Mouse (Mus musculus): Measurements from ENCODE around the gene Artn. TPM values are rescaled to one million over a fixed set of nuclear protein-coding genes. Genes with fewer than 3 reads are reported as not detected.

The Artn gene
- polyA plus RNA-seq, 1 experiment from 2014 or later, result 3.2 TPM

- Histone ChIP-seq H3K9ac (replicated peaks; ENCODE audit: low read depth) (no peak overlapping the region), H3K4me2 (replicated peaks; ENCODE audit: low read depth, low read length) (peak overlapping the region; percentile 85), H3K27ac (ENCODE audit: low read length) (no peak overlapping the region), H3K36me3 (ENCODE audit: insufficient read depth, low read length) (no peaks in the 10 kb centered on the region), H3K9me3 (ENCODE audit: low read length) (no peaks in the 10 kb centered on the region), H3K27me3 (replicated peaks; ENCODE audit: insufficient read depth, low read length) (peaks cover 29% of the 10 kb centered on the region), H3K4me1 (ENCODE audit: insufficient read depth, low read depth, low read length) (peaks cover 10% of the 10 kb centered on the region; the same call in 1 of the 2 replicates), H3K4me3 (ENCODE audit: low read depth, low read length) (peak overlapping the region; percentile 43)
- peak; percentile 58 for DNase-seq (ENCODE audit: low spot score)
- ATAC-seq, result peak; percentile 49
- 5% methylated on average over 63 of the region's 71 CpGs for WGBS
- no peak for TF ChIP-seq EP300 (IDR thresholded peaks at IDR 0.05)
- TF ChIP-seq CTCF (IDR thresholded peaks at IDR 0.05), result no peak
Measured at GRCm38 (mm10) chr4:117926545-117927482, 2.7 kb downstream of the Artn start.

DNA sequence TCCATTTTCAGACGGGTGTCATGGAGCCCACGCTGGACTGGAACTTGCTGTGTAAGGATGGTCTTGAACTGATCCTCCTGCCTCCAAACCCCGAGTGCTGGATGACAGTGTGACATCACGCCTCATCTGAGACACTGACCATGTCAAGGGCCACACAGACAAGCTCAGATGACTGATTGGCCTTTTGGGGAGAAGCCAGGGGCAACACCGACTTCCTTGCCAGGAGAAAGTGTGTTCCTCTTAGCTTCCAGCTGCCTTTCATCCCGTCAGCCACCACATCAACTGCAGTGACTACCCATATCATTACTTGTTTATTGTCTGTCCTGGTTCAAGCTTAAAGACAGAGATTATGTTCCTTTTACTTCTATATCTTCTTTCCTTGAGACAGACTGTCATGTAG, 4.6 kb downstream of the Artn start:
- WGBS, result 33% methylated on average over 5 of the region's 6 CpGs
- no peak overlapping the region for H3K27ac ChIP-seq (ENCODE audit: low read length)
- no peak overlapping the region for H3K4me2 ChIP-seq (replicated peaks; ENCODE audit: low read depth, low read length)
- TF ChIP-seq CTCF (IDR thresholded peaks at IDR 0.05) (no peak), EP300 (IDR thresholded peaks at IDR 0.05) (no peak)
- H3K4me3 ChIP-seq (ENCODE audit: low read depth, low read length), result no peak overlapping the region
- H3K36me3 ChIP-seq (ENCODE audit: insufficient read depth, low read length), result no peaks in the 10 kb centered on the region
- DNase-seq (ENCODE audit: low spot score), result peak; percentile 74
- ATAC-seq, result peak; percentile 15
- peaks cover 10% of the 10 kb centered on the region; the same call in 1 of the 2 replicates for H3K4me1 ChIP-seq (ENCODE audit: insufficient read depth, low read depth, low read length)
- H3K9me3 ChIP-seq (ENCODE audit: low read length), result no peaks in the 10 kb centered on the region
- no peak overlapping the region for H3K9ac ChIP-seq (replicated peaks; ENCODE audit: low read depth)
- H3K27me3 ChIP-seq (replicated peaks; ENCODE audit: insufficient read depth, low read length), result peaks cover 29% of the 10 kb centered on the region

GRCm38 (mm10) chr4:117923450-117923849, 6.1 kb downstream of the Artn start:
- H3K27me3 ChIP-seq (replicated peaks; ENCODE audit: insufficient read depth, low read length), result peaks cover 29% of the 10 kb centered on the region
- DNase-seq (ENCODE audit: low spot score), result no peak
- H3K9me3 ChIP-seq (ENCODE audit: low read length), result no peaks in the 10 kb centered on the region
- H3K9ac ChIP-seq (replicated peaks; ENCODE audit: low read depth), result no peak overlapping the region
- TF ChIP-seq EP300 (IDR thresholded peaks at IDR 0.05) (no peak), CTCF (IDR thresholded peaks at IDR 0.05) (no peak)
- WGBS, result 21% methylated on average over 2 of the region's 2 CpGs
- peaks cover 6% of the 10 kb centered on the region; the same call in 1 of the 2 replicates for H3K4me1 ChIP-seq (ENCODE audit: insufficient read depth, low read depth, low read length)
- H3K36me3 ChIP-seq (ENCODE audit: insufficient read depth, low read length), result no peaks in the 10 kb centered on the region
- no peak for ATAC-seq
- no peak overlapping the region for H3K4me3 ChIP-seq (ENCODE audit: low read depth, low read length)
- no peak overlapping the region for H3K27ac ChIP-seq (ENCODE audit: low read length)
- H3K4me2 ChIP-seq (replicated peaks; ENCODE audit: low read depth, low read length), result no peak overlapping the region

DNA sequence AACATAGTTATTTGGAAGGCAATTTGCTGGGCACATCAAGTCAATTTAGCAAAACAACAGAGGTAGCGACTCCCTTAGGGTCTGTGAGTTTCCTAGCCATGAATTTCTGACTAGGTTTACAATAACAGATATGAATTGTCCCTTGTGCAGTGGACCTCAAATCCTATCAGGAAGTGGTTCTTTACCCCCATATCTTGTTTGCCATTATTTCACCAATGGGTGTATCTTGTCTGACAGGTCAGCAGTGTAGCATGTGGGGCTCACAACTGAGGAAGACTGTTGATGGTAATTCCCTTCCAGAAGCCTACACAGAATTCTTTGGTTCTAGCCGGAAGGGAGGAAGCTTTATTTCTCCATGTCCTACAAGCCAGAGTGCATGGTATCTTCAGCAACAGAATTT, 8.2 kb downstream of the Artn start:
- DNase-seq (ENCODE audit: low spot score) (no peak), ATAC-seq (no peak)
- Histone ChIP-seq H3K9ac (replicated peaks; ENCODE audit: low read depth) (no peak overlapping the region), H3K4me3 (ENCODE audit: low read depth, low read length) (no peak overlapping the region), H3K4me1 (ENCODE audit: insufficient read depth, low read depth, low read length) (no peaks in the 10 kb centered on the region), H3K36me3 (ENCODE audit: insufficient read depth, low read length) (no peaks in the 10 kb centered on the region), H3K4me2 (replicated peaks; ENCODE audit: low read depth, low read length) (no peak overlapping the region), H3K9me3 (ENCODE audit: low read length) (no peaks in the 10 kb centered on the region), H3K27ac (ENCODE audit: low read length) (no peak overlapping the region), H3K27me3 (replicated peaks; ENCODE audit: insufficient read depth, low read length) (peaks cover 12% of the 10 kb centered on the region; the same call in 1 of the 2 replicates)
- 83% methylated on average over 2 of the region's 2 CpGs for WGBS
- no peak for TF ChIP-seq EP300 (IDR thresholded peaks at IDR 0.05)
- TF ChIP-seq CTCF (IDR thresholded peaks at IDR 0.05), result no peak

- H3K27ac ChIP-seq (ENCODE audit: low read length), result no peak overlapping the region
- WGBS, result 77% methylated on average over 5 of the region's 5 CpGs
- TF ChIP-seq EP300 (IDR thresholded peaks at IDR 0.05) (no peak), CTCF (IDR thresholded peaks at IDR 0.05) (no peak)
Measured at GRCm38 (mm10) chr4:117918762-117919161, 10.8 kb downstream of the Artn start.

DNA sequence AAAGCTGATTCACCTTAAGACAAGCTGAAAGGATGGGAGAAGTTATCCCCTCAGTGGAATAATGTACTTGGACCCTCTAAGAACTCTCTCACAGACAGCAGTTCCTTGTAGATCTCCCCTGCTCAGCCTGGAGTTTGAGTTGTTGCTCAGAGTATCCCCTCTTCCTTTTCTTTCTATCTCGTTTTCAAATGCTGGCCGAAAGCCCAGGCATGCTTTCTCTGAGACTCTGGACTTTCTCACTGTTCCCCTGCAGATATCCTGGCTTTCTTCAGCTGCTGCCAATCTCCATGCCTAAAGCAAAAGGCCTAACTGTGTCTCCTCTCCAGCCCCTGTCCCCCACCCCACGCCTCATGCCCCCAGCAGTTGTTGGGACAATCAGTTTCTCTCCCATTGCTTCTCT, 11.3 kb downstream of the Artn start:
- 46% methylated on average over 3 of the region's 3 CpGs for WGBS
- no peak overlapping the region for H3K4me2 ChIP-seq (replicated peaks; ENCODE audit: low read depth, low read length)
- H3K27ac ChIP-seq (ENCODE audit: low read length), result no peak overlapping the region
- H3K9ac ChIP-seq (replicated peaks; ENCODE audit: low read depth), result no peak overlapping the region
- TF ChIP-seq EP300 (IDR thresholded peaks at IDR 0.05), result no peak
- TF ChIP-seq CTCF (IDR thresholded peaks at IDR 0.05), result no peak
- no peak overlapping the region for H3K4me3 ChIP-seq (ENCODE audit: low read depth, low read length)
- no peak for DNase-seq (ENCODE audit: low spot score)
- no peaks in the 10 kb centered on the region for H3K9me3 ChIP-seq (ENCODE audit: low read length)
- H3K27me3 ChIP-seq (replicated peaks; ENCODE audit: insufficient read depth, low read length), result no peaks in the 10 kb centered on the region
- no peak for ATAC-seq
- H3K4me1 ChIP-seq (ENCODE audit: insufficient read depth, low read depth, low read length), result peaks cover 16% of the 10 kb centered on the region; the same call in 1 of the 2 replicates
- H3K36me3 ChIP-seq (ENCODE audit: insufficient read depth, low read length), result no peaks in the 10 kb centered on the region

More at GRCm38 (mm10) chr4:117918762-117919161, 10.8 kb downstream of the Artn start:
- Histone ChIP-seq H3K4me3 (ENCODE audit: low read depth, low read length) (no peak overlapping the region), H3K27me3 (replicated peaks; ENCODE audit: insufficient read depth, low read length) (no peaks in the 10 kb centered on the region), H3K4me1 (ENCODE audit: insufficient read depth, low read depth, low read length) (peaks cover 11% of the 10 kb centered on the region; the same call in 1 of the 2 replicates), H3K4me2 (replicated peaks; ENCODE audit: low read depth, low read length) (no peak overlapping the region), H3K9me3 (ENCODE audit: low read length) (no peaks in the 10 kb centered on the region), H3K9ac (replicated peaks; ENCODE audit: low read depth) (no peak overlapping the region), H3K36me3 (ENCODE audit: insufficient read depth, low read length) (no peaks in the 10 kb centered on the region)
- DNase-seq (ENCODE audit: low spot score) (no peak), ATAC-seq (no peak)
